Mouse (Mus musculus) liver, adult 2 months (tissue): ENCODE measurements around the gene 4930523C07Rik.

ENCODE experiments used
- CTCF ChIP-seq: fragments of 200-500 bp; IDR thresholded peaks from 2 replicates; pipeline ENCODE4 v1.5.1; 2011; ENCODE audit warnings: low read depth, low read length, control low read depth
- POLR2A ChIP-seq: fragments of 200-500 bp; IDR thresholded peaks from 2 replicates; pipeline ENCODE4 v1.6.1; 2011; ENCODE audit warnings: low read length, control low read depth; ENCODE audit not compliant: insufficient read depth; ENCODE audit errors: extremely low read depth

- TF ChIP-seq CTCF = no peak
- no peak for TF ChIP-seq POLR2A
These were observed 13.5 kb downstream of the 4930523C07Rik start for GRCm38 (mm10) chr1:160057657-160058056.
